Mouse (Mus musculus): ENCODE results near the gene Tldc2.

DNA sequence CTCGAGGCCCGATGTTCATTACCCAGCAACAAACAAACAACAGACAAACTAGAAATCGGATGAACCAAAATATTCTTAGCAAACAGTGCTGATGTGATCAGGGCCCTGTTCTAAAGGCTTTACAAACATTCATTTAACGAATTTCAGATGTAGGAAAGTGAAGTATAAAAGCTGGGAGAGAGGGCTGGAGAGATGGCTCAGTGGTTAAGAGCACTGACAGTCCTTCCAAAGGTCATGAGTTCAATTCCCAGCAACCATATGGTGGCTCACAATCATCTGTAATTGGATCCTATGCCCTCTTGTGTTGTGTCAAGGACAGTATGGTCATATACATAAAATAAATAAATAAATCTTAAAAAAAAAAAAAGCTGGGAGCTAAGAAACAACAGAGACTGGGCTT lies 49.3 kb downstream of the Tldc2 start:
- TF ChIP-seq POLR2A (IDR thresholded peaks at IDR 0.05; ENCODE audit: borderline replicate concordance, extremely low read depth, low read depth, low read length): no peak
- no peak for TF ChIP-seq CTCF (IDR thresholded peaks at IDR 0.05; ENCODE audit: insufficient read depth, low read length)

Measured in lung, adult 2 months (tissue).